Mouse (Mus musculus): ENCODE results near the gene Ankrd33.
"Not testable (repeated sequence)": the region's sequence is repeated elsewhere in the genome, so short reads cannot be mapped to it uniquely, and the experiment has no call there.

Ankrd33 gene

GRCm38 (mm10) chr15:101088291-101088690, 27.3 kb upstream of the Ankrd33 start:
- no peak for DNase-seq

GRCm38 (mm10) chr15:101091551-101091950, 24.0 kb upstream of the Ankrd33 start:
- no peak for DNase-seq

GRCm38 (mm10) chr15:101092121-101092828, 23.3 kb upstream of the Ankrd33 start:
- DNase-seq: no peak

GRCm38 (mm10) chr15:101092829-101093648, 22.5 kb upstream of the Ankrd33 start:
- peak; percentile 19 for DNase-seq

GRCm38 (mm10) chr15:101093988-101094387, 21.6 kb upstream of the Ankrd33 start:
- no peak for DNase-seq

- no peak for DNase-seq
Measured at GRCm38 (mm10) chr15:101094979-101095378, 20.6 kb upstream of the Ankrd33 start.

GRCm38 (mm10) chr15:101095392-101095791, 20.2 kb upstream of the Ankrd33 start:
- DNase-seq: no peak

- no peak for DNase-seq
Measured at GRCm38 (mm10) chr15:101097985-101098651, 17.4 kb upstream of the Ankrd33 start.

GRCm38 (mm10) chr15:101100996-101101395, 14.6 kb upstream of the Ankrd33 start:
- DNase-seq: no peak

GRCm38 (mm10) chr15:101103605-101104304, 11.8 kb upstream of the Ankrd33 start:
- no peak for DNase-seq

GRCm38 (mm10) chr15:101105496-101105994, 10.0 kb upstream of the Ankrd33 start:
- DNase-seq: peak; percentile 71

- no peak for DNase-seq
Measured at GRCm38 (mm10) chr15:101106011-101106410, 9.5 kb upstream of the Ankrd33 start.

GRCm38 (mm10) chr15:101107906-101108671, 7.5 kb upstream of the Ankrd33 start:
- DNase-seq: no peak

GRCm38 (mm10) chr15:101113176-101113575, 2.4 kb upstream of the Ankrd33 start:
- DNase-seq: no peak

- DNase-seq: not testable (repeated sequence)
Measured at GRCm38 (mm10) chr15:101113778-101114177, 1.8 kb upstream of the Ankrd33 start.

- no peak for DNase-seq
Measured at GRCm38 (mm10) chr15:101118399-101119125, 3.0 kb downstream of the Ankrd33 start.

- no peak for DNase-seq
Measured at GRCm38 (mm10) chr15:101121411-101122289, 6.1 kb downstream of the Ankrd33 start.

- DNase-seq: no peak
Measured at GRCm38 (mm10) chr15:101122290-101122589, 6.7 kb downstream of the Ankrd33 start.

GRCm38 (mm10) chr15:101123202-101123601, 7.6 kb downstream of the Ankrd33 start:
- DNase-seq: no peak

GRCm38 (mm10) chr15:101125561-101125960, 10.0 kb downstream of the Ankrd33 start:
- DNase-seq: no peak
